25 mouse cellular contexts compared by ENCODE assay signal in the genomic region with DNA sequence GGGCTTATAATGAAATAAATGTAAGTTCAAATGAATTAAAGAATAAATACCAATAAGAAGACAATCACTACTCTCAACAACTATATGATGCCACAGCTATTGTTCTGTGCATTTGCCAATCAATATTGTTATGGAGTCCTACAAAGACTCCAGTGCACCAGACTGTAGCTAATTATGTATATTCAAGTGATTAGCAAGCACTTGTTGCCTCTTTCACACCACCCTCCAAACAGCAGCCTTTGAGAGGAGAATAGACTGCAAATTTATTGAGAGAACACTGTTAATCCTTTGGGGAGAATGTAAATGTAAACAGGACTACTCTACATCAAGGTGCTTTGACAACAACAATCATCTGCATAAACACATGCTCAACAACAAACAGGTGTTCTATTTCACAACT.
"Had no signal": no experiment of that assay in that cellular context is flagged by ENCODE, and none has a peak within 500 bp of the region (broad histone marks: within the 10 kb centered on the region; RNA-seq: fewer than 3 reads in every experiment).

No protein-coding gene starts in this region.

- H3K4me2 ChIP-seq: heart, embryonic 11.5 days; heart, embryonic 13.5 days; heart, embryonic 15.5 days; hindbrain, embryonic 13.5 days; hindbrain, embryonic 15.5 days; kidney, embryonic 15.5 days; limb, embryonic 13.5 days; limb, embryonic 15.5 days; liver, embryonic 12.5 days had no signal

- H3K27ac ChIP-seq: heart, adult 2 months; heart, embryonic 13.5 days; heart, embryonic 15.5 days; hindbrain, embryonic 13.5 days; hindbrain, embryonic 15.5 days; hindbrain, postnatal 0 days; kidney, embryonic 15.5 days; kidney, postnatal 0 days; limb, embryonic 13.5 days; limb, embryonic 15.5 days; liver, embryonic 12.5 days; liver, embryonic 14.5 days had no signal

- DNase-seq: gastrocnemius, postnatal 14 days; gastrocnemius, postnatal 36 days; heart, adult 11 months; heart, adult 2 months; heart, postnatal 14 days; heart, postnatal 36 days; kidney, adult 11 months; kidney, adult 2 months; kidney, adult 9 months; kidney, postnatal 14 days; kidney, postnatal 4 days; left cerebral cortex, postnatal 4 days had no signal

- H3K9me3 ChIP-seq: heart, embryonic 13.5 days; heart, embryonic 15.5 days; hindbrain, embryonic 13.5 days; hindbrain, embryonic 15.5 days; kidney, embryonic 15.5 days; limb, embryonic 13.5 days; limb, embryonic 15.5 days; liver, embryonic 12.5 days had no signal

- H3K4me3 ChIP-seq: heart, adult 2 months; heart, embryonic 13.5 days; heart, embryonic 15.5 days; hindbrain, embryonic 13.5 days; hindbrain, embryonic 15.5 days; kidney, embryonic 15.5 days; limb, embryonic 13.5 days; limb, embryonic 15.5 days; liver, embryonic 12.5 days had no signal

- H3K9ac ChIP-seq: heart, embryonic 13.5 days; heart, embryonic 15.5 days; hindbrain, embryonic 13.5 days; hindbrain, embryonic 15.5 days; kidney, embryonic 15.5 days; limb, embryonic 13.5 days; limb, embryonic 15.5 days; liver, embryonic 12.5 days; liver, embryonic 14.5 days had no signal

- H3K4me1 ChIP-seq: kidney, embryonic 15.5 days; limb, embryonic 13.5 days; limb, embryonic 15.5 days; liver, embryonic 12.5 days had no signal

- H3K27me3 ChIP-seq: heart, embryonic 13.5 days; heart, embryonic 15.5 days; hindbrain, embryonic 13.5 days; hindbrain, embryonic 15.5 days; kidney, embryonic 15.5 days; limb, embryonic 13.5 days; limb, embryonic 15.5 days; liver, embryonic 12.5 days had no signal

- H3K36me3 ChIP-seq: heart, embryonic 13.5 days; heart, embryonic 15.5 days; hindbrain, embryonic 13.5 days; hindbrain, embryonic 15.5 days; kidney, embryonic 15.5 days; limb, embryonic 13.5 days; limb, embryonic 15.5 days; liver, embryonic 12.5 days had no signal

- ATAC-seq: hindbrain, postnatal 0 days; intestine, embryonic 16.5 days; liver, embryonic 12.5 days had no signal
